Mouse (Mus musculus) forebrain, embryonic 15.5 days (tissue): Measurements from ENCODE around the gene Nmb. TPM values are rescaled to one million over a fixed set of nuclear protein-coding genes. Genes with fewer than 3 reads are reported as not detected.
A peak's percentile ranks its signal among the peaks of the same experiment; 100 is the strongest.
"Not testable (repeated sequence)": the region's sequence is repeated elsewhere in the genome, so short reads cannot be mapped to it uniquely, and the experiment has no call there.

ENCODE experiments used
- ATAC-seq: fragments of 200-750 bp; cut with Nextera tagmentation; replicated peaks from 2 replicates; pipeline ENCODE4 v1.8.0; 2017; ENCODE audit warnings: mild to moderate bottlenecking, moderate TSS enrichment, moderate library complexity
- H3K27ac ChIP-seq: fragments of 300-500 bp; sonication (generic); replicated peaks from 2 replicates; pipeline ENCODE4 v1.5.1; 2015; ENCODE audit warnings: mild to moderate bottlenecking, inconsistent platforms
- H3K27me3 ChIP-seq: fragments of 300-500 bp; sonication (generic); 2 replicates; pipeline ENCODE4 v1.6.1; 2015; ENCODE audit warnings: inconsistent platforms
- H3K36me3 ChIP-seq: fragments of 300-500 bp; sonication (generic); 2 replicates; pipeline ENCODE4 v1.6.1; 2015; ENCODE audit warnings: mild to moderate bottlenecking, inconsistent platforms
- H3K4me1 ChIP-seq: fragments of 300-500 bp; sonication (generic); 2 replicates; pipeline ENCODE4 v1.6.1; 2015; ENCODE audit warnings: inconsistent platforms
- H3K4me2 ChIP-seq: fragments of 300-500 bp; sonication (generic); replicated peaks from 2 replicates; pipeline ENCODE4 v1.6.1; 2015; ENCODE audit warnings: mild to moderate bottlenecking, inconsistent platforms
- H3K4me3 ChIP-seq: fragments of 300-500 bp; sonication (generic); 2 replicates; pipeline ENCODE4 v1.5.1; 2015; ENCODE audit warnings: mild to moderate bottlenecking, inconsistent platforms
- H3K9ac ChIP-seq: fragments of 300-500 bp; sonication (generic); replicated peaks from 2 replicates; pipeline ENCODE4 v1.6.1; 2015; ENCODE audit warnings: mild to moderate bottlenecking, inconsistent platforms
- H3K9me3 ChIP-seq: fragments of 300-500 bp; sonication (generic); 2 replicates; pipeline ENCODE4 v1.6.1; 2016; ENCODE audit warnings: inconsistent platforms
- WGBS: fragments of 180-500 bp; shearing (Covaris S2); methylation state at CpG from one replicate; pipeline ENCODE4 v1.1.7; 2015; ENCODE audit warnings: mixed read lengths; 5-methylcytosine and 5-hydroxymethylcytosine counted together
- polyA plus RNA-seq: library from polyadenylated mRNA; unstranded; fragments of >200 nt; fragmentation: Nextera tagmentation; extraction: Ambion mirVana; gene quantifications from 2 replicates; pipeline ENCODE4 v1.2.1, GENCODE M21; 2015

Nmb gene
- 7.1 TPM in 2 replicates for polyA plus RNA-seq

DNA sequence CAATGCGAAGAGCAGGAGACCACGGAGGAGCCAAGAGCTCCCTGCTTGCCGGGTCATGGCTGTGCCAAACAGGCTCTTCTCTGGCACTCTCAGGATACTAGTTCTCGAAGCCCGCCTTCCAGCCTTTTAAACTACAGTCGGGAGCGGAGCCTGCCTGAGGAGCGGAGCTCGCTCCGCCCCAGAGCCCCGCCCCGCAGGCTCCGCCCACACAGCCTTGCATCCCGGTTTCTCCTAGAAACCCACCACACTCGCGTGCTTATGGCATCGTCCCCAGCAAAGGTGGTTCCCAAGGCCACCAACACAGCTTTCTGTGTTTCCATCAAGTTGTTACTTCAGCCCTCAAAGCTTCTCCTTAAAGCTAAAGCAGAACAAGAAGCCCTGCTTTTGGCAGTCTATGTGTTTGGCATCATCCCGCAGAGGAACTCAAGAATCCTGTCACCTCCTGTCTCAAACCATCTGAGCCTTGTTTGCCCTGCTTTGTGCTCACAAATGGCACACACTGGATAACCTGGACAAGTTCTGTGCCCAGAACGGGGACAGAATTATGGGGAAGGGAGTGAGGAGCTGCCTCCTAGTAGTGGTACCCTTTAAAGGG is at the start of gene Nmb:
Gene Nmb, minus strand, starts transcription at position 156 of the 595 bp plus-strand sequence.
- WGBS = 2% methylated on average over 19 of the region's 19 CpGs
- Histone ChIP-seq H3K4me3 (peak within 1 kb of the TSS; percentile 38), H3K36me3 (peaks cover 27% of the 10 kb centered on the region), H3K9ac (peak within 1 kb of the TSS; percentile 53), H3K4me1 (peaks cover 28% of the 10 kb centered on the region), H3K4me2 (peak within 1 kb of the TSS; percentile 82), H3K27ac (peak within 1 kb of the TSS; percentile 69), H3K27me3 (no peaks in the 10 kb centered on the region), H3K9me3 (no peaks in the 10 kb centered on the region)
- ATAC-seq = peak; percentile 65

DNA sequence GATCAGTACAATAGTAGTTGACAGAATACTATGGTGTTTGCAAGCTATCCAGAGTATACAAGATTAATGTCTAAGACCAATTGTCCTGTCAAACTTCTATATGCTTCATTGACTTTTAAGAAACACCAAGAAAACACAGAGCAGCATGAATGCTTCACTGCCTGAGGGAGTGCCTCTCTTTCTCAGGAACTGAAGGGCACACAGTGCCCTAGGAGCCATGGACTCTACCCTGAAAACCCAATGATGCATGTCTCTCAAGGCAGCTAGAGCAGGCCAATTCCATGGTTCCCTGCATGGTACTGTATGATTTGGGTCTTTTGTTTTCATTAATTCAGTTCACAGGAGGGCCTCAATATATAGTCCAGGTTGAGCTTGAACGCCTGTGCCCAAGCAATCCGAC is 49.4 kb upstream of the Nmb start:
- 81% methylated on average over 2 of the region's 2 CpGs for WGBS
- H3K36me3 ChIP-seq = no peaks in the 10 kb centered on the region

DNA sequence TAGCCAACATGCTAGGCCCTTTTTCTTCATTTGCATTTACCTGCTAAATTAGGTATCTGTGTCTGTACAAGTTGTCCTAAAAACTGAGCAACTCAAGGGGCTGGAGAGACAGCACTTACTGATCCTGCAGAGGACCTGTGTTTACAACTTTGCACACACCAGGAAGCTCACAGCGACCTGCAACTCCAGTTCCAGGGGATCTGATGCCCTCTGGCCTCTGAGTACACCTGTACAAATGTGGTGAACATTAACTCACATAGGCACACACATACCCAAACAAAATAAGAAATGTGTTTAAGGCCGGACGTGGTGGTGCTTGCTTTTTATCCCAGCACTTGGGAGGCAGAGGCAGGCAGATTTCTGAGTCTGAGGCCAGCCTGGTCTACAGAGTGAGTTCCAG is 47.3 kb upstream of the Nmb start:
- Histone ChIP-seq H3K4me2 (no peak overlapping the region), H3K36me3 (no peaks in the 10 kb centered on the region), H3K4me1 (no peaks in the 10 kb centered on the region), H3K9ac (no peak overlapping the region), H3K4me3 (no peak overlapping the region), H3K9me3 (no peaks in the 10 kb centered on the region), H3K27me3 (no peaks in the 10 kb centered on the region), H3K27ac (no peak overlapping the region)
- ATAC-seq = no peak
- 74% methylated on average over 3 of the region's 3 CpGs for WGBS

More for the DNA sequence above, 49.4 kb upstream of the Nmb start:
- no peaks in the 10 kb centered on the region for H3K4me1 ChIP-seq
- no peak overlapping the region for H3K4me3 ChIP-seq
- ATAC-seq = no peak
- no peaks in the 10 kb centered on the region for H3K27me3 ChIP-seq
- no peak overlapping the region for H3K27ac ChIP-seq
- H3K9me3 ChIP-seq = no peaks in the 10 kb centered on the region
- H3K4me2 ChIP-seq = no peak overlapping the region
- H3K9ac ChIP-seq = no peak overlapping the region

DNA sequence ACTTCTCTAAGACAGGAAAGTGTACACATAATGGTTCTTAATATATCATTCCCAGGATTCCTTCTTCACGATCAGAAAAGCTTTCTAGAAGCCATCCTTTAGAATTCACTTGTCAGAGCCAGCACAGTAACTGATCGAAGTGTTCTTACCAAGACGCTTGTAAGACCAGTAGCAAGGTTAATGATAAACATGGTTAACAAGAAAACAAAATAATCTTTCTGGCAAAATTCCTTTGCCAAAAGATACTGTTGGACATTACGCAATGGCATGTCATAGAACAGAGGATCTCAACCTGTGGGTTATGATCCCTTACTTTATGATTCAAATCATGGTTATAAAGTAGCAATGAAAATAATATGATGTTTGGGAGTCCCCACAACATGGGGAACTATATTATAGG is 46.6 kb upstream of the Nmb start:
- Histone ChIP-seq H3K27ac (no peak overlapping the region), H3K4me2 (no peak overlapping the region), H3K36me3 (no peaks in the 10 kb centered on the region), H3K27me3 (no peaks in the 10 kb centered on the region), H3K4me1 (peaks cover 4% of the 10 kb centered on the region), H3K9me3 (no peaks in the 10 kb centered on the region), H3K4me3 (no peak overlapping the region), H3K9ac (no peak overlapping the region)
- 88% methylated on average over 4 of the region's 4 CpGs for WGBS
- ATAC-seq = no peak

DNA sequence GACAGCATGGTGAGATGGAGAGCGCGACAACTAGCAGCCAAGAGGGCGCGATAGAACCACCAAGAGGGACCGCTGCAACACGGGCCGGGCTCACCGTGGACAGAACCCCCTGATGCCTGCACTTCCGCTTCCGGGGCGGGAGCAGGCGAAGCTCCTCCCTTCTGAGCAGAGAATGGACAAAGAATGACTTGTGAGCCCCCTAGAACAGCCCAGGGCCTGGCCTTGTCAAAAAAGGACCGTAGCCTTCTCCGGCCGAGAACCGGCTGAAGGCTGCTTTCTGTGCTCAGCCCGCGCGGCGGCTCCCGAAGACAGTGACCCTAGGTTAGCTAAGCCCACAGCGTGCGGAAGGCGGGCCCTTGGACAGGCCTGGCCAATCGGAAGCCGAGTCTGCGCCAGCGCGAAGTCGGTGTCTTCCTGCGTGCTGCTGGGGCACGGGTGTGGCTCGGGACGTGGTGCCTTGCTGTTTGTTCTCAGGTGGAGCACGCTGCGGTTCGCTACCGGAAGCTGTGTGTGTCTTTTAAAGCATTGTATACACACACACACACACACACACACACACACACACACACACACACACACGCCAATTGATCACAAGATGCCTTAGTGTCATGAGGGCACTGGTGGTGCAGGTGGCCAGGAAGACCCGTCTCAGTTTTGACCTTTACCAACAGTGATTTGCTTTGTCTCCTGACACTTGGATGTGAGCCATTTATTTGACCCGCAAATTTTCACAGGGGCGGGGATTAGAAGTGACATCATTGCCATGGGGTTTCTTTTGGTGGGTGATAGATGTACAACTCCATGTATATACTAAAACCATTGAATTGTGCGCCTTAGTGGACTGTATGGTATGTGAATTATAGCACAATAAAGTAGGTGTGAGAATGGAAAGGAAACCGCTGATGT is 42.8 kb upstream of the Nmb start, which contains the start of gene Sec11a:
Gene Sec11a, minus strand, starts transcription at position 336 of the 906 bp plus-strand sequence.
- H3K4me1 ChIP-seq = peaks cover 21% of the 10 kb centered on the region
- H3K9me3 ChIP-seq = no peaks in the 10 kb centered on the region
- peak within 1 kb of the TSS; percentile 97 for H3K27ac ChIP-seq
- 2% methylated on average over 44 of the region's 44 CpGs for WGBS
- no peaks in the 10 kb centered on the region for H3K27me3 ChIP-seq
- peak within 1 kb of the TSS; percentile 90 for H3K4me3 ChIP-seq
- no peaks in the 10 kb centered on the region for H3K36me3 ChIP-seq
- H3K9ac ChIP-seq = peak within 1 kb of the TSS; percentile 84
- ATAC-seq = peak; percentile 100
- H3K4me2 ChIP-seq = peak within 1 kb of the TSS; percentile 67

DNA sequence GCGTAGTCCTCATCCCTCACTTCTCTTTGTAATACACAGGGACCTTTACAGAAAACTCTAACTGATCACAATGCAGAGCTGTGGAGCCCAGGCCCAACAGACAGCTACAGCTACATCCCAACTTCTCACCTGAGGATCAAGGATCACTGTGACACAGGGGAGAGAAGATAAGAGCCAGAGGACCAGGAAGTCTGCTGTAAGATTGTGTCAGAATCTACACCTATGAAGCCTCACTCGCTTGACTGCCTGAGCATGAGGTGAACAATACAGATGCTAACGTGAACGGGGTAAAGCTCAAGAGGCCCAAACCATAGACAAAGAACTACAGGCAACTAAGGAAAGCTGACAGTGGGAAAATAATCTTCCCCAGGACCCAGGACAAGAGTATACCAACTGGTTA is 34.9 kb upstream of the Nmb start:
- H3K9me3 ChIP-seq = no peaks in the 10 kb centered on the region
- H3K36me3 ChIP-seq = peaks cover 3% of the 10 kb centered on the region; the same call in 1 of the 2 replicates
- no peak for ATAC-seq
- H3K4me1 ChIP-seq = peaks cover under 1% of the 10 kb centered on the region; the same call in 1 of the 2 replicates
- 86% methylated on average over 4 of the region's 4 CpGs for WGBS
- no peaks in the 10 kb centered on the region for H3K27me3 ChIP-seq
- no peak overlapping the region for H3K27ac ChIP-seq
- H3K4me2 ChIP-seq = no peak overlapping the region
- H3K4me3 ChIP-seq = no peak overlapping the region
- H3K9ac ChIP-seq = no peak overlapping the region

DNA sequence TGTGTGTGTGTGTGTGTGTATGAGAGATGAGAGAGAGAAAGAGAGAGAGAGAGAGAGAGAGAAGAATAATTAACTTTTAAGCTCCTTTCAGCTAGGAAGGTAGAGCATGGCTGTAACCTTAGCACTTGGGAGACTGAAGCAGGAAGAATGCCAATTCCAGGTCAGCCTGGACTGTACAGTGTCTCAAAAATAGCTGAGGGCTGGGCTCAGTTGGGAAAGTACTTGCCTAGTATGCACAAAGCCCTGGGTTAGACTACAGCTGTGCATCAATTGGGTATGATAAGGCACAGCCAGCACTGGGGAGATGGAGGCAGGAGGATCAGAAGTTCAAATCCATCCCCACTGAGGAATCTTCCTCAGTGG is 32.4 kb upstream of the Nmb start:
- not testable (repeated sequence) for H3K27ac ChIP-seq, H3K9ac ChIP-seq

DNA sequence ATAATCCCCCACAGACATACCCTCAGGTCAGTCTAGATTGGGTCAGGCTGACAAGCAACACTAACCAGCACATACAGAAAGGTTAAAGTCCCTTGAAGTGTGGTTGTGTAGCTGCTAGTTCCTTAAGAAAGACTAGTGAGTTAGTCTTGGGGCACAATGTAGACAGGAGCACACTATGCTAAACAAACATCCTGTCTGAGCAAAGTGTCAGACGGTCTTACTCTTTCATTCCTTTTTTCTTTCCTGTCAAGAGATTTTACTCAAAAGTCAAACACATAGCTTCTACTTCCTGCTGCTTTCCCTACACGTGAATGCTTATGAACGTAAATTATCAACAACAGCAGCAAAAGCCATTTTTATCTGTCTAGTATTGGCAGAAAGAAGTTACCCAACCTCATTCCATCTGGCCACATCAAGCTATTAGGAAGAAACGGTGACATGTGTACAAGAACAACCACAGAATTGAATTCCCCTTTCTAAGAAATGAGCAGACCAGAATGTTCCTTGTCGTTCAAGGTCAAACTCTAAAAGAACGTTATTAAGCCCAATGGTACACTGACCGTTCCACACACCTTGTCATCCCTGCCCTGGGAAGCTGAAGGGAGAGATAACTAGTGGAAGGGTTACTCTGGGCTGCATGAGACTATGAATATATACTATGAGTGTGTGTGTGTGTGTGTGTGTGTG is 31.9 kb upstream of the Nmb start:
- not testable (repeated sequence) for H3K9me3 ChIP-seq, H3K4me1 ChIP-seq, H3K4me3 ChIP-seq, H3K4me2 ChIP-seq, H3K9ac ChIP-seq, H3K27ac ChIP-seq, ATAC-seq, H3K27me3 ChIP-seq
- peaks cover 19% of the 10 kb centered on the region for H3K36me3 ChIP-seq
- 91% methylated on average over 7 of the region's 7 CpGs for WGBS

More for the DNA sequence above, 32.4 kb upstream of the Nmb start:
- not testable (repeated sequence) for H3K4me1 ChIP-seq, H3K4me3 ChIP-seq, H3K9me3 ChIP-seq, ATAC-seq, H3K27me3 ChIP-seq, H3K4me2 ChIP-seq
- H3K36me3 ChIP-seq = peaks cover 15% of the 10 kb centered on the region

DNA sequence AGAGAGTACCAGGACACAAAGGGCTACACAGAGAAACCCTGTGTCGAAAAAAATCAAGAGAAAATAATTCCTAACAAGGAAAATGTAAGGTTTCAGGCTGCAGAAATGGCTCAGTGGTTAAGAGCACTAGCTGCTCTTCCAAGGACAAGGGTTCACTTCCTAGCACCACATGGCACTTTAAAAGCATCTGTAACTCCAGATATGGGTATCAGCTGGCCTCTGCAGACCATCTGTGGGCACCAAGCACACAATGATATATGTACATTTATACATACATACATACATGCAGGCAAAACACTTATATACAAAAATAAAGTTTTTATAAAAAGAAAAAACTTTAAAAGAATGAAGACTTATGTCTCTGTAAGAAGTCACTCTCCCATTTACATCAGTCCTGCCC is 31.0 kb upstream of the Nmb start:
- Histone ChIP-seq H3K4me2 (no peak overlapping the region), H3K4me1 (no peaks in the 10 kb centered on the region), H3K9ac (no peak overlapping the region), H3K9me3 (no peaks in the 10 kb centered on the region), H3K27ac (no peak overlapping the region), H3K36me3 (peaks cover 27% of the 10 kb centered on the region), H3K27me3 (no peaks in the 10 kb centered on the region), H3K4me3 (no peak overlapping the region)
- WGBS = 94% methylated on average over 1 of the region's 1 CpGs
- ATAC-seq = no peak

DNA sequence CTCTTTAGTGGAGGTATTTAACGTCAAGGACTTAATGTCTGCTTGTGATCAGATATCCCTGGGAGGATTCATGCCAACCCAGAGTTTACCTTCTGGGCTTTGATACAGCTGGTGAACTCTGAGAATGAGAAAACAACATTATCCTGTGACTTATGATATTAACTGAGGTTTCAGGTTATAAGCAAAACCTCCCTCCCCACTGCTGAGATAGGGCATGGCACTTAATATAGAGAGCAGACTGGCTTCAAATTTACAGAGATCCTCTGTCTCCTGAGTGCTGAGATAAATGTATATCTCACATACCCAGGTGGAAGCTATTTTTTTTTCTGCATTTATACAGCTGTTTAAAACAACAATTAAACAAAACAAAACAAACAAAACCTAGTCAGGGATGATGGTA is 27.9 kb upstream of the Nmb start:
- no peak overlapping the region for H3K4me3 ChIP-seq
- no peak overlapping the region for H3K27ac ChIP-seq
- 79% methylated on average over 1 of the region's 1 CpGs for WGBS
- H3K9me3 ChIP-seq = no peaks in the 10 kb centered on the region
- peaks cover 28% of the 10 kb centered on the region for H3K36me3 ChIP-seq
- H3K4me1 ChIP-seq = no peaks in the 10 kb centered on the region
- no peaks in the 10 kb centered on the region for H3K27me3 ChIP-seq
- H3K4me2 ChIP-seq = no peak overlapping the region
- ATAC-seq = no peak
- H3K9ac ChIP-seq = no peak overlapping the region

DNA sequence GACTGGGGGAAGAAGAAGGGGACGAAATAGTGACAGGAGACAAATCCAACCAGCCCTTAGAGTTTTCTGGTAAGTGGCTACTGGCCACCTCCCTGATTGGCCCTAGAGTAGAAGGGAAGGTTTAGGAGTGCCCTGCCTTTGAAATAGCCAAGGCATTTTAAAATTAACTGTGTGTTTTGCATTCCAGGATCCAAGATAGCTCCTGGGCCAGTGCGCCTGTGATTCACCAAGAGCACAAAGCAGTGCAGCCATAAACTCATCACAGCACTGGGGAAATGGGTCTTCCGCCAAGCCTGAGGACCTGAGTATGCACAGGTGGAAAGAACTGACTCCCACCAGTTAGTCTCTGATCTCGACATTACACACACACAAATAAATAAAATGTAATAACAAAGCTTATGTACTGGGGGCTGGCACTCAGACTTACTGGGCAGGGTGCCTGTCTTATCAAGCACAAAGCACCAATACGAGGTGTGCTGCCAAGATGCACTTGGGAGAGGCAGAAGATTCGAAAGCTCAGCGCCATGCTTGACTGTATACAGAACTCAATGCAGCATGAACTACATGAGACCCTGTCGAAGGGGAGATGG is 26.8 kb upstream of the Nmb start:
- no peak overlapping the region for H3K4me3 ChIP-seq
- H3K27ac ChIP-seq = no peak overlapping the region
- no peaks in the 10 kb centered on the region for H3K27me3 ChIP-seq
- 86% methylated on average over 8 of the region's 8 CpGs for WGBS
- no peaks in the 10 kb centered on the region for H3K4me1 ChIP-seq
- H3K9me3 ChIP-seq = no peaks in the 10 kb centered on the region
- H3K36me3 ChIP-seq = peaks cover 35% of the 10 kb centered on the region
- no peak overlapping the region for H3K4me2 ChIP-seq
- ATAC-seq = no peak
- no peak overlapping the region for H3K9ac ChIP-seq

DNA sequence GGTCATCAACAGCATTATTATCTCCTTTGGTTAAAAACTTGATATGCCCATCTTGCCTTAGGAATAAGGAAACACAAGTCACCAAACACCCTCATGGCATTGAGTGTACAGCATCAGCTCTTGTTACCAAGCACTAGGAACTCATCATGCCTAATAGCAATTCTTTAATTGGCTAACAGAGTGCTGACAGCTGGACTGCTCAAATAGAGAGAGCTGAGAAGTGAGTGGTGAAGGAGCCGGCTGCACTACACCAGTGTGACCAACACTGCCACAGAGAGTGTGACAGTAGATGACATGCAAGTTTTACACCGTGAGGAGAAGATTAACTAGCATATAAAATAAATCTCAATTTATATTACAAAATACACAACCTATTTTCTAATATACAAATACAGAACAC is 18.3 kb upstream of the Nmb start:
- Histone ChIP-seq H3K9me3 (no peaks in the 10 kb centered on the region), H3K9ac (no peak overlapping the region), H3K36me3 (peaks cover 54% of the 10 kb centered on the region), H3K4me2 (no peak overlapping the region), H3K27ac (no peak overlapping the region), H3K4me3 (no peak overlapping the region), H3K27me3 (no peaks in the 10 kb centered on the region), H3K4me1 (no peaks in the 10 kb centered on the region)
- ATAC-seq = no peak
- 82% methylated on average over 2 of the region's 2 CpGs for WGBS
